Mouse (Mus musculus): ENCODE measurements around the gene Spint1. TPM values are rescaled to one million over a fixed set of nuclear protein-coding genes. Genes with fewer than 3 reads are reported as not detected.

The Spint1 gene
- polyA plus RNA-seq, 1 experiment: 3.6 TPM

- H3K4me3 ChIP-seq (ENCODE audit: control insufficient read depth, low read depth, low read length): no peak overlapping the region
- H3K36me3 ChIP-seq (ENCODE audit: control insufficient read depth, insufficient read depth, low read length): no peaks in the 10 kb centered on the region
- H3K27ac ChIP-seq (ENCODE audit: control insufficient read depth, insufficient read depth, low read depth, low read length): no peak overlapping the region
- H3K27me3 ChIP-seq (ENCODE audit: control insufficient read depth, insufficient read depth, low read length): no peaks in the 10 kb centered on the region
- TF ChIP-seq CTCF (IDR thresholded peaks at IDR 0.05; ENCODE audit: control insufficient read depth, insufficient read depth, insufficient replicate concordance, low read depth, low read length) (no peak), POLR2A (IDR thresholded peaks at IDR 0.05; ENCODE audit: control insufficient read depth, low read depth, low read length) (no peak)
- no peaks in the 10 kb centered on the region for H3K4me1 ChIP-seq (ENCODE audit: control insufficient read depth, insufficient read depth, low read length)
These were observed 38.2 kb upstream of the Spint1 start for GRCm38 (mm10) chr2:119198934-119199333.

GRCm38 (mm10) chr2:119202914-119203453, 34.2 kb upstream of the Spint1 start:
- Histone ChIP-seq H3K36me3 (ENCODE audit: control insufficient read depth, insufficient read depth, low read length) (no peaks in the 10 kb centered on the region), H3K27me3 (ENCODE audit: control insufficient read depth, insufficient read depth, low read length) (no peaks in the 10 kb centered on the region), H3K4me3 (ENCODE audit: control insufficient read depth, low read depth, low read length) (no peak overlapping the region), H3K4me1 (ENCODE audit: control insufficient read depth, insufficient read depth, low read length) (no peaks in the 10 kb centered on the region), H3K27ac (ENCODE audit: control insufficient read depth, insufficient read depth, low read depth, low read length) (no peak overlapping the region)
- TF ChIP-seq POLR2A (IDR thresholded peaks at IDR 0.05; ENCODE audit: control insufficient read depth, low read depth, low read length) (no peak), CTCF (IDR thresholded peaks at IDR 0.05; ENCODE audit: control insufficient read depth, insufficient read depth, insufficient replicate concordance, low read depth, low read length) (no peak)

- Histone ChIP-seq H3K27me3 (ENCODE audit: control insufficient read depth, insufficient read depth, low read length) (no peaks in the 10 kb centered on the region), H3K4me3 (ENCODE audit: control insufficient read depth, low read depth, low read length) (no peak overlapping the region), H3K36me3 (ENCODE audit: control insufficient read depth, insufficient read depth, low read length) (no peaks in the 10 kb centered on the region), H3K27ac (ENCODE audit: control insufficient read depth, insufficient read depth, low read depth, low read length) (no peak overlapping the region), H3K4me1 (ENCODE audit: control insufficient read depth, insufficient read depth, low read length) (peaks cover 2% of the 10 kb centered on the region)
- TF ChIP-seq POLR2A (IDR thresholded peaks at IDR 0.05; ENCODE audit: control insufficient read depth, low read depth, low read length): no peak
These were observed 33.2 kb upstream of the Spint1 start for GRCm38 (mm10) chr2:119203871-119204460.

- Histone ChIP-seq H3K27me3 (ENCODE audit: control insufficient read depth, insufficient read depth, low read length) (no peaks in the 10 kb centered on the region), H3K36me3 (ENCODE audit: control insufficient read depth, insufficient read depth, low read length) (no peaks in the 10 kb centered on the region; the same call in 1 of the 2 replicates), H3K4me1 (ENCODE audit: control insufficient read depth, insufficient read depth, low read length) (peaks cover 7% of the 10 kb centered on the region), H3K27ac (ENCODE audit: control insufficient read depth, insufficient read depth, low read depth, low read length) (peak overlapping the region; percentile 96), H3K4me3 (ENCODE audit: control insufficient read depth, low read depth, low read length) (peak overlapping the region; percentile 100)
- no peak for TF ChIP-seq POLR2A (IDR thresholded peaks at IDR 0.05; ENCODE audit: control insufficient read depth, low read depth, low read length)
- no peak for TF ChIP-seq CTCF (IDR thresholded peaks at IDR 0.05; ENCODE audit: control insufficient read depth, insufficient read depth, insufficient replicate concordance, low read depth, low read length)
These were observed 29.2 kb upstream of the Spint1 start for GRCm38 (mm10) chr2:119207961-119208343.

GRCm38 (mm10) chr2:119208344-119209175, 28.6 kb upstream of the Spint1 start, which contains the start of the genes Zfyve19 and Dnajc17:
Zfyve19 (plus strand) TSS chr2:119208617.
Dnajc17 (minus strand) TSS chr2:119208795.
- H3K27ac ChIP-seq (ENCODE audit: control insufficient read depth, insufficient read depth, low read depth, low read length): peak within 1 kb of the TSS; percentile 96
- H3K27me3 ChIP-seq (ENCODE audit: control insufficient read depth, insufficient read depth, low read length): no peaks in the 10 kb centered on the region
- TF ChIP-seq CTCF (IDR thresholded peaks at IDR 0.05; ENCODE audit: control insufficient read depth, insufficient read depth, insufficient replicate concordance, low read depth, low read length) (no peak), POLR2A (IDR thresholded peaks at IDR 0.05; ENCODE audit: control insufficient read depth, low read depth, low read length) (peak; percentile 74)
- peak within 1 kb of the TSS; percentile 100 for H3K4me3 ChIP-seq (ENCODE audit: control insufficient read depth, low read depth, low read length)
- H3K36me3 ChIP-seq (ENCODE audit: control insufficient read depth, insufficient read depth, low read length): no peaks in the 10 kb centered on the region; the same call in 1 of the 2 replicates
- H3K4me1 ChIP-seq (ENCODE audit: control insufficient read depth, insufficient read depth, low read length): peaks cover 7% of the 10 kb centered on the region

DNA sequence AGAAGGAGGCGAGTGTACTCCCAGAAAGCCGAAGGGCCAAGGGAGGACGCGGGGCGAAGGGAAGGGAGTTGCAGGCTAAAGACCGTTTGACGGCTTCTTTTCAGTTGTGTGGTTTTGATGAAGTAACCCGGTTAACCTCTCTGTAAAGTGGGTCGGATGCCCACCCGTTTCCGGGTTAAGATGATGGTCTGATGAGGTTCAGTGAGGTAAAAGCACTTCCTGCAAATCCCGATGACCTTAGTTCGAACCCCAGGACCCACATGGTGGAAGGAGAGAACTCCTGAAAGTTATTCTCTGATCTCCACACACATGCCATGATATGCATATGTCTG, 28.0 kb upstream of the Spint1 start:
- H3K27ac ChIP-seq (ENCODE audit: control insufficient read depth, insufficient read depth, low read depth, low read length): peak overlapping the region; percentile 78
- peak overlapping the region; percentile 100 for H3K4me3 ChIP-seq (ENCODE audit: control insufficient read depth, low read depth, low read length)
- no peaks in the 10 kb centered on the region for H3K27me3 ChIP-seq (ENCODE audit: control insufficient read depth, insufficient read depth, low read length)
- TF ChIP-seq CTCF (IDR thresholded peaks at IDR 0.05; ENCODE audit: control insufficient read depth, insufficient read depth, insufficient replicate concordance, low read depth, low read length) (no peak), POLR2A (IDR thresholded peaks at IDR 0.05; ENCODE audit: control insufficient read depth, low read depth, low read length) (no peak)
- H3K36me3 ChIP-seq (ENCODE audit: control insufficient read depth, insufficient read depth, low read length): no peaks in the 10 kb centered on the region; the same call in 1 of the 2 replicates
- H3K4me1 ChIP-seq (ENCODE audit: control insufficient read depth, insufficient read depth, low read length): peaks cover 7% of the 10 kb centered on the region
